7 mouse cellular contexts compared by ENCODE assay signal in genomic region chr2:103073219-103073982, GRCm38 (mm10). TPM values are rescaled to one million over a fixed set of nuclear protein-coding genes. Genes with fewer than 3 reads are reported as not detected.
DNase-seq lines count a peak whose midpoint lies in the region; ATAC-seq and TF ChIP-seq lines count a peak whose summit lies in the region.

Gene Pdhx (minus strand): TSS chr2:103073513.
Gene Apip (plus strand): TSS chr2:103073675.

- 0 out of 2 replicates have a peak, but pooled peaks have one; percentile 14 for TF ChIP-seq CTCF in intestine, postnatal 0 days (IDR thresholded peaks at IDR 0.05; ENCODE audit: low read depth)
- no peak for TF ChIP-seq CTCF in small intestine, adult 2 months (IDR thresholded peaks at IDR 0.05; ENCODE audit: extremely low read depth, insufficient read length, insufficient replicate concordance, low read depth, low read length)

- under 1% methylated on average over 55 of the region's 55 CpGs for WGBS in embryonic facial prominence, embryonic 10.5 days
- WGBS in intestine, postnatal 0 days = under 1% methylated on average over 55 of the region's 55 CpGs
- under 1% methylated on average over 55 of the region's 55 CpGs for WGBS in midbrain, embryonic 12.5 days
- 1% methylated on average over 55 of the region's 55 CpGs for WGBS in small intestine, adult 2 months

- peaks cover 20% of the 10 kb centered on the region for H3K4me1 ChIP-seq in embryonic facial prominence, embryonic 10.5 days
- H3K4me1 ChIP-seq in intestine, postnatal 0 days (replicated peaks; ENCODE audit: control insufficient read depth, insufficient read depth, low read length) = no peaks in the 10 kb centered on the region
- peaks cover 19% of the 10 kb centered on the region for H3K4me1 ChIP-seq in midbrain, embryonic 12.5 days
- H3K4me1 ChIP-seq in small intestine, adult 2 months (ENCODE audit: control insufficient read depth, insufficient read depth, insufficient read length, low read length) = no peaks in the 10 kb centered on the region

- TF ChIP-seq POLR2A in small intestine, adult 2 months (IDR thresholded peaks at IDR 0.05; ENCODE audit: low read depth, low read length) = peak; percentile 83

- peak; percentile 100 for ATAC-seq in intestine, postnatal 0 days
- ATAC-seq in midbrain, embryonic 12.5 days (ENCODE audit: low FRiP score, low read depth) = peak; percentile 100

- H3K4me3 ChIP-seq in embryonic facial prominence, embryonic 10.5 days = peak within 1 kb of the TSS; percentile 88
- peak within 1 kb of the TSS; percentile 87 for H3K4me3 ChIP-seq in intestine, postnatal 0 days (ENCODE audit: low read depth, low read length)
- peak within 1 kb of the TSS; percentile 85 for H3K4me3 ChIP-seq in midbrain, embryonic 12.5 days
- peak within 1 kb of the TSS; percentile 87 for H3K4me3 ChIP-seq in small intestine, adult 2 months (ENCODE audit: low read depth, low read length)

- H3K9ac ChIP-seq in intestine, postnatal 0 days (ENCODE audit: low read depth, low read length) = peak within 1 kb of the TSS; percentile 87
- H3K9ac ChIP-seq in midbrain, embryonic 12.5 days (replicated peaks) = peak within 1 kb of the TSS; percentile 79

- H3K27ac ChIP-seq in embryonic facial prominence, embryonic 10.5 days (replicated peaks) = peak within 1 kb of the TSS; percentile 93
- peak within 1 kb of the TSS; percentile 84 for H3K27ac ChIP-seq in intestine, postnatal 0 days (ENCODE audit: low read depth, low read length)
- H3K27ac ChIP-seq in midbrain, embryonic 12.5 days (replicated peaks) = peak within 1 kb of the TSS; percentile 80
- H3K27ac ChIP-seq in small intestine, adult 2 months (ENCODE audit: insufficient read depth, low read depth, low read length) = peak within 1 kb of the TSS; percentile 36

- H3K27me3 ChIP-seq in embryonic facial prominence, embryonic 10.5 days (replicated peaks; ENCODE audit: low read depth, poor library complexity, severe bottlenecking) = no peaks in the 10 kb centered on the region
- no peaks in the 10 kb centered on the region for H3K27me3 ChIP-seq in intestine, postnatal 0 days (replicated peaks; ENCODE audit: control insufficient read depth, insufficient read depth, low read length)
- H3K27me3 ChIP-seq in midbrain, embryonic 12.5 days = no peaks in the 10 kb centered on the region
- no peaks in the 10 kb centered on the region for H3K27me3 ChIP-seq in small intestine, adult 2 months (ENCODE audit: control insufficient read depth, insufficient read depth, low read length)

- 0 out of 2 replicates have a peak, but pooled peaks cover 3% of the 10 kb centered on the region for H3K9me3 ChIP-seq in embryonic facial prominence, embryonic 10.5 days
- H3K9me3 ChIP-seq in intestine, postnatal 0 days (ENCODE audit: control insufficient read depth) = no peaks in the 10 kb centered on the region
- H3K9me3 ChIP-seq in midbrain, embryonic 12.5 days = no peaks in the 10 kb centered on the region

- DNase-seq in adrenal gland, postnatal 10 days = peak; percentile 100
- DNase-seq in embryonic facial prominence, embryonic 10.5 days (ENCODE audit: low spot score) = peak; percentile 100
- DNase-seq in gonadal fat pad, adult 2 months (ENCODE audit: low read depth) = peak; percentile 87
- DNase-seq in left cerebral cortex, postnatal 4 days = peak; percentile 100

- H3K36me3 ChIP-seq in embryonic facial prominence, embryonic 10.5 days (replicated peaks) = peaks cover 3% of the 10 kb centered on the region
- no peaks in the 10 kb centered on the region for H3K36me3 ChIP-seq in intestine, postnatal 0 days (ENCODE audit: control insufficient read depth, insufficient read depth)
- no peaks in the 10 kb centered on the region for H3K36me3 ChIP-seq in midbrain, embryonic 12.5 days
- no peaks in the 10 kb centered on the region for H3K36me3 ChIP-seq in small intestine, adult 2 months (ENCODE audit: control insufficient read depth, insufficient read depth, low read length)

- H3K4me2 ChIP-seq in intestine, postnatal 0 days (replicated peaks; ENCODE audit: low read depth) = peak within 1 kb of the TSS; percentile 75
- H3K4me2 ChIP-seq in midbrain, embryonic 12.5 days (replicated peaks) = peak within 1 kb of the TSS; percentile 66

- intact Hi-C loops in left cerebral cortex, postnatal 4 days (cut with DNase I) = no loop called here

RNA-seq across cellular contexts. Expression of gene Pdhx, which starts in this region (rescaled TPM):
- total RNA-seq in adrenal gland, postnatal 10 days (2021) = 100 to 1,000 TPM; 118 to 121 TPM
- polyA plus RNA-seq in embryonic facial prominence, embryonic 10.5 days (2016; fragmentation: Nextera tagmentation; extraction: Ambion mirVana) = 40.5 and 44.9 TPM in 2 replicates
- 23.1 and 31.4 TPM in 2 replicates for polyA plus RNA-seq in gonadal fat pad, adult 2 months (2012; rRNA removed)
- polyA plus RNA-seq in intestine, postnatal 0 days (2015; fragmentation: Nextera tagmentation; extraction: Ambion mirVana) = 22.4 and 23.5 TPM in 2 replicates
- total RNA-seq in left cerebral cortex, postnatal 4 days (2021) = 10 to 100 TPM; 55.4 to 56.6 TPM
- polyA plus RNA-seq in midbrain, embryonic 12.5 days (2016; fragmentation: Nextera tagmentation; extraction: Ambion mirVana) = 48.3 and 50.9 TPM in 2 replicates
- 4.8 and 4.9 TPM in 2 replicates for polyA plus RNA-seq in small intestine, adult 2 months (2012; rRNA removed)

RNA-seq across cellular contexts. Expression of gene Apip, which starts in this region (rescaled TPM):
- total RNA-seq in adrenal gland, postnatal 10 days (2021) = 10 to 100 TPM; 54.5 to 61.5 TPM
- polyA plus RNA-seq in embryonic facial prominence, embryonic 10.5 days (2016; fragmentation: Nextera tagmentation; extraction: Ambion mirVana) = 65.9 and 74.8 TPM in 2 replicates
- polyA plus RNA-seq in gonadal fat pad, adult 2 months (2012; rRNA removed) = 32.6 and 34.4 TPM in 2 replicates
- 28.8 and 29.1 TPM in 2 replicates for polyA plus RNA-seq in intestine, postnatal 0 days (2015; fragmentation: Nextera tagmentation; extraction: Ambion mirVana)
- total RNA-seq in left cerebral cortex, postnatal 4 days (2021) = 10 to 100 TPM; 28.4 to 29.9 TPM
- 47.5 and 51.1 TPM in 2 replicates for polyA plus RNA-seq in midbrain, embryonic 12.5 days (2016; fragmentation: Nextera tagmentation; extraction: Ambion mirVana)
- 2.6 and 3.1 TPM in 2 replicates for polyA plus RNA-seq in small intestine, adult 2 months (2012; rRNA removed)

Comparison
In these comparisons a context has a peak if more than half of its experiments do, and no peak if none do; other contexts are left out.
1. Peak in every context shown above with its lines: DNase-seq, ATAC-seq, H3K4me3 ChIP-seq and H3K27ac ChIP-seq.
2. H3K27ac ChIP-seq: peak in every context shown above with its lines; median percentile 93 in embryonic facial prominence, embryonic 10.5 days; 84 in intestine, postnatal 0 days; 80 in midbrain, embryonic 12.5 days; 36 in small intestine, adult 2 months.